Mouse (Mus musculus) kidney, adult 9 months (tissue): ENCODE results near the gene Epb41l5.

ENCODE experiments used
- DNase-seq: peaks from one replicate; pipeline ENCODE4 v3.0.0; 2022

Gene Epb41l5

GRCm38 (mm10) chr1:119532165-119532564 is 116.6 kb downstream of the Epb41l5 start:
- no peak for DNase-seq

- DNase-seq = peak; percentile 82
These were observed 117.9 kb downstream of the Epb41l5 start for GRCm38 (mm10) chr1:119530941-119531340.

GRCm38 (mm10) chr1:119525689-119526591 is 122.9 kb downstream of the Epb41l5 start, which contains the start of gene Tmem185b:
Tmem185b (plus strand) TSS chr1:119526160.
- DNase-seq = peak; percentile 93

GRCm38 (mm10) chr1:119525004-119525444 is 123.8 kb downstream of the Epb41l5 start:
- DNase-seq = peak; percentile 57

GRCm38 (mm10) chr1:119523826-119524225 is 125.0 kb downstream of the Epb41l5 start:
- DNase-seq = peak; percentile 57

GRCm38 (mm10) chr1:119523369-119523768 is 125.4 kb downstream of the Epb41l5 start:
- no peak for DNase-seq

GRCm38 (mm10) chr1:119522726-119523125 is 126.1 kb downstream of the Epb41l5 start:
- DNase-seq = peak; percentile 92

- DNase-seq = peak; percentile 49
These were observed 127.1 kb downstream of the Epb41l5 start for GRCm38 (mm10) chr1:119521681-119522080.

GRCm38 (mm10) chr1:119521029-119521428 is 127.8 kb downstream of the Epb41l5 start:
- DNase-seq = no peak

- no peak for DNase-seq
These were observed 129.5 kb downstream of the Epb41l5 start for GRCm38 (mm10) chr1:119519286-119519685.

GRCm38 (mm10) chr1:119518786-119519185 is 130.0 kb downstream of the Epb41l5 start:
- no peak for DNase-seq

GRCm38 (mm10) chr1:119518060-119518459 is 130.7 kb downstream of the Epb41l5 start:
- DNase-seq = no peak

- no peak for DNase-seq
These were observed 137.9 kb downstream of the Epb41l5 start for GRCm38 (mm10) chr1:119510857-119511256.

- DNase-seq = no peak
These were observed 138.4 kb downstream of the Epb41l5 start for GRCm38 (mm10) chr1:119510409-119510808.

GRCm38 (mm10) chr1:119509474-119509873 is 139.3 kb downstream of the Epb41l5 start:
- no peak for DNase-seq

GRCm38 (mm10) chr1:119508548-119508947 is 140.3 kb downstream of the Epb41l5 start:
- DNase-seq = peak; percentile 68

GRCm38 (mm10) chr1:119505951-119506350 is 142.8 kb downstream of the Epb41l5 start:
- no peak for DNase-seq

- DNase-seq = peak; percentile 99
These were observed 144.3 kb downstream of the Epb41l5 start, which contains the start of gene Ralb for GRCm38 (mm10) chr1:119504260-119505062. Ralb (minus strand) TSS chr1:119504794.

- DNase-seq = no peak
These were observed 145.0 kb downstream of the Epb41l5 start for GRCm38 (mm10) chr1:119503808-119504207.

GRCm38 (mm10) chr1:119503181-119503580 is 145.6 kb downstream of the Epb41l5 start:
- no peak for DNase-seq

- DNase-seq = no peak
These were observed 146.1 kb downstream of the Epb41l5 start for GRCm38 (mm10) chr1:119502729-119503128.

GRCm38 (mm10) chr1:119501881-119502280 is 146.9 kb downstream of the Epb41l5 start:
- DNase-seq = no peak

- no peak for DNase-seq
These were observed 149.3 kb downstream of the Epb41l5 start for GRCm38 (mm10) chr1:119499456-119499855.
